Mouse (Mus musculus): ENCODE measurements at regions not wholly inside any gene's neighbourhood (a gene's known extent, or its start where the extent isn't known, plus 50 kb on each side); places are given as distances from the start of the nearest gene placed in this dataset.
A peak's percentile ranks its signal among the peaks of the same experiment; 100 is the strongest.

- intact Hi-C loops (cut with DNase I) = no loop called here
Observed at GRCm38 (mm10) chr15:103627085-103627484, 62.2 kb upstream of the Glycam1 start.

More at GRCm38 (mm10) chr15:103627085-103627484, 62.2 kb upstream of the Glycam1 start:
- peak in 1 of 2 experiments; percentile 20 for DNase-seq

All from heart, postnatal 14 days (tissue).